Mouse (Mus musculus) pancreas, adult 10 weeks (tissue): ENCODE data around the gene Nrg3. TPM values are rescaled to one million over a fixed set of nuclear protein-coding genes. Genes with fewer than 3 reads are reported as not detected.

Source experiments
- polyA plus RNA-seq: library from polyadenylated mRNA; stranded (reverse); fragments of 350-450 nt; fragmentation: Illumina TruSeq; extraction: RNeasy Lipid Tissue Mini Kit (QIAGEN cat#74804); gene quantifications from one replicate; pipeline ENCODE4 v1.2.3, GENCODE M21; 2015; ENCODE audit warnings: low read depth, low replicate concordance; ENCODE audit not compliant: insufficient read depth

Nrg3 gene
- not detected for polyA plus RNA-seq

GRCm38 (mm10) chr14:39472790-39473761 is at the start of gene Nrg3:
Gene Nrg3, minus strand, starts transcription at chr14:39473088.

